Mouse (Mus musculus) v-Abl transformed pro-B cells (cell line): ENCODE data around the gene Ak7.

Experiments used
- in situ Hi-C, 2 experiments: fragments of 400-800 bp; cut with MboI; formaldehyde crosslinking; loops; one replicate each; pipeline ENCODE4 v1.15.1; 2025; ENCODE audit not compliant: unreplicated experiment in 2 of 2

Gene Ak7

GRCm38 (mm10) chr12:105705799-105706487 lies at the start of gene Ak7:
TSS of gene Ak7 (plus strand) at chr12:105705976.
- in situ Hi-C loops = loop anchor here in 1 of 2 experiments (25.0 kb wide), 1 partner anchor 669 kb away; the partner anchor contains the start of gene Glrx5

GRCm38 (mm10) chr12:105676274-105676673 lies 29.5 kb upstream of the Ak7 start:
- in situ Hi-C loops = loop anchor here in 1 of 2 experiments (25.0 kb wide), 2 partner anchors 336 to 639 kb away; partner anchors contain the start of genes Glrx5 and Vrk1

GRCm38 (mm10) chr12:105678211-105678610 lies 27.6 kb upstream of the Ak7 start:
- in situ Hi-C loops = loop anchor here in 1 of 2 experiments (25.0 kb wide), 2 partner anchors 334 to 641 kb away; partner anchors contain the start of genes Glrx5 and Vrk1

- in situ Hi-C loops = loop anchor here in 1 of 2 experiments (25.0 kb wide), 2 partner anchors 334 to 641 kb away; partner anchors contain the start of genes Glrx5 and Vrk1
These were observed 27.0 kb upstream of the Ak7 start for GRCm38 (mm10) chr12:105678762-105679161.

GRCm38 (mm10) chr12:105683933-105684901 lies 21.6 kb upstream of the Ak7 start, which contains the start of gene Gskip:
TSS of gene Gskip (plus strand) at chr12:105684829.
- in situ Hi-C loops = loop anchor here (10.0 to 25.0 kb wide), 3 partner anchors 328 to 647 kb away; partner anchors contain the start of genes Vrk1 (in 2 of the 2) and Glrx5 (in 1 of the 2)

GRCm38 (mm10) chr12:105685001-105685691 lies 20.6 kb upstream of the Ak7 start, which contains the start of gene Atg2b:
TSS of gene Atg2b (minus strand) at chr12:105685211.
- in situ Hi-C loops = loop anchor here (5.0 to 25.0 kb wide), 4 partner anchors 102 to 648 kb away; partner anchors contain the start of genes Vrk1 (in 2 of the 2) and Glrx5 (in 1 of the 2)

GRCm38 (mm10) chr12:105686791-105687190 lies 19.0 kb upstream of the Ak7 start:
- in situ Hi-C loops = loop anchor here (5.0 to 25.0 kb wide), 4 partner anchors 101 to 649 kb away; partner anchors contain the start of genes Vrk1 (in 2 of the 2) and Glrx5 (in 1 of the 2)

- in situ Hi-C loops = loop anchor here (5.0 to 25.0 kb wide), 4 partner anchors 100 to 650 kb away; partner anchors contain the start of genes Vrk1 (in 2 of the 2) and Glrx5 (in 1 of the 2)
These were observed 18.4 kb upstream of the Ak7 start for GRCm38 (mm10) chr12:105687416-105687815.

- in situ Hi-C loops = loop anchor here (5.0 to 25.0 kb wide), 4 partner anchors 99 to 651 kb away; partner anchors contain the start of genes Vrk1 (in 2 of the 2) and Glrx5 (in 1 of the 2)
These were observed 17.2 kb upstream of the Ak7 start for GRCm38 (mm10) chr12:105688546-105688945.

- in situ Hi-C loops = loop anchor here (5.0 to 25.0 kb wide), 4 partner anchors 98 to 652 kb away; partner anchors contain the start of genes Vrk1 (in 2 of the 2) and Glrx5 (in 1 of the 2)
These were observed 16.3 kb upstream of the Ak7 start for GRCm38 (mm10) chr12:105689435-105689834.

- in situ Hi-C loops = loop anchor here in 1 of 2 experiments (25.0 kb wide), 2 partner anchors 318 to 657 kb away; partner anchors contain the start of genes Glrx5 and Vrk1
These were observed 11.8 kb upstream of the Ak7 start for GRCm38 (mm10) chr12:105694021-105694420.

GRCm38 (mm10) chr12:105695848-105696247 lies 9.9 kb upstream of the Ak7 start:
- in situ Hi-C loops = loop anchor here in 1 of 2 experiments (25.0 kb wide), 2 partner anchors 316 to 659 kb away; partner anchors contain the start of genes Glrx5 and Vrk1

GRCm38 (mm10) chr12:105697104-105697780 lies 8.5 kb upstream of the Ak7 start:
- in situ Hi-C loops = loop anchor here in 1 of 2 experiments (25.0 kb wide), 2 partner anchors 315 to 660 kb away; partner anchors contain the start of genes Glrx5 and Vrk1

GRCm38 (mm10) chr12:105700433-105700832 lies 5.3 kb upstream of the Ak7 start:
- in situ Hi-C loops = loop anchor here in 1 of 2 experiments (25.0 kb wide), 1 partner anchor 663 kb away; the partner anchor contains the start of gene Glrx5

- in situ Hi-C loops = loop anchor here in 1 of 2 experiments (25.0 kb wide), 1 partner anchor 681 kb away; the partner anchor contains the start of gene Glrx5
These were observed 12.8 kb downstream of the Ak7 start for GRCm38 (mm10) chr12:105718616-105719015.

GRCm38 (mm10) chr12:105720196-105720595 lies 14.4 kb downstream of the Ak7 start:
- in situ Hi-C loops = loop anchor here in 1 of 2 experiments (25.0 kb wide), 1 partner anchor 683 kb away; the partner anchor contains the start of gene Glrx5

GRCm38 (mm10) chr12:105721452-105722132 lies 15.8 kb downstream of the Ak7 start:
- in situ Hi-C loops = loop anchor here in 1 of 2 experiments (25.0 kb wide), 1 partner anchor 684 kb away; the partner anchor contains the start of gene Glrx5
